Mouse (Mus musculus) hindbrain, embryonic 11.5 days (tissue): ENCODE data around the gene Gm10277. TPM values are rescaled to one million over a fixed set of nuclear protein-coding genes. Genes with fewer than 3 reads are reported as not detected.

Experiments used
- ATAC-seq: fragments of 200-750 bp; cut with Nextera tagmentation; 2 replicates; pipeline ENCODE4 v1.8.0; 2017; ENCODE audit warnings: mild to moderate bottlenecking, moderate TSS enrichment, moderate library complexity; ENCODE audit not compliant: low FRiP score
- DNase-seq: peaks from one replicate; pipeline ENCODE4 v3.0.0-alpha.2; 2015; ENCODE audit warnings: low spot score
- H3K27ac ChIP-seq: fragments of 300-500 bp; sonication (generic); 2 replicates; pipeline ENCODE4 v1.5.1; 2014; ENCODE audit warnings: mild to moderate bottlenecking, low read depth, low read length
- H3K27me3 ChIP-seq: fragments of 300-500 bp; sonication (generic); 2 replicates; pipeline ENCODE4 v1.6.1; 2014; ENCODE audit warnings: mild to moderate bottlenecking, low read length, moderate library complexity, mixed read lengths; ENCODE audit not compliant: control insufficient read depth, insufficient read depth
- H3K36me3 ChIP-seq: fragments of 300-500 bp; sonication (generic); 2 replicates; pipeline ENCODE4 v1.6.1; 2014; ENCODE audit warnings: mild to moderate bottlenecking, low read length, moderate library complexity, mixed read lengths; ENCODE audit not compliant: control insufficient read depth, insufficient read depth
- H3K4me1 ChIP-seq: fragments of 300-500 bp; sonication (generic); replicated peaks from 2 replicates; pipeline ENCODE4 v1.6.1; 2014; ENCODE audit warnings: low read length, mixed read lengths; ENCODE audit not compliant: control insufficient read depth, insufficient read depth
- H3K4me2 ChIP-seq: fragments of 300-500 bp; sonication (generic); replicated peaks from 2 replicates; pipeline ENCODE4 v1.6.1; 2014; ENCODE audit warnings: mild to moderate bottlenecking, low read depth, low read length
- H3K4me3 ChIP-seq: fragments of 300-500 bp; sonication (generic); 2 replicates; pipeline ENCODE4 v1.5.1; 2014; ENCODE audit warnings: low read depth, low read length
- H3K9ac ChIP-seq: fragments of 300-500 bp; sonication (generic); 2 replicates; pipeline ENCODE4 v1.6.1; 2014; ENCODE audit warnings: low read depth, low read length
- H3K9me3 ChIP-seq: fragments of 300-500 bp; sonication (generic); 2 replicates; pipeline ENCODE4 v1.6.1; 2016; ENCODE audit warnings: low read length; ENCODE audit not compliant: control insufficient read depth
- WGBS: fragments of 180-500 bp; shearing (Covaris S2); extraction: QIAGEN DNeasy Blood & Tissue Kit; methylation state at CpG from one replicate; pipeline ENCODE4 v1.1.7; 2014; 5-methylcytosine and 5-hydroxymethylcytosine counted together
- polyA plus RNA-seq: library from polyadenylated mRNA; unstranded; fragments of >200 nt; fragmentation: Nextera tagmentation; extraction: Ambion mirVana; gene quantifications from 2 replicates; pipeline ENCODE4 v1.2.1, GENCODE M21; 2014

Gene Gm10277
- polyA plus RNA-seq, 1 experiment from 2014 or later: 0.96 TPM

DNA sequence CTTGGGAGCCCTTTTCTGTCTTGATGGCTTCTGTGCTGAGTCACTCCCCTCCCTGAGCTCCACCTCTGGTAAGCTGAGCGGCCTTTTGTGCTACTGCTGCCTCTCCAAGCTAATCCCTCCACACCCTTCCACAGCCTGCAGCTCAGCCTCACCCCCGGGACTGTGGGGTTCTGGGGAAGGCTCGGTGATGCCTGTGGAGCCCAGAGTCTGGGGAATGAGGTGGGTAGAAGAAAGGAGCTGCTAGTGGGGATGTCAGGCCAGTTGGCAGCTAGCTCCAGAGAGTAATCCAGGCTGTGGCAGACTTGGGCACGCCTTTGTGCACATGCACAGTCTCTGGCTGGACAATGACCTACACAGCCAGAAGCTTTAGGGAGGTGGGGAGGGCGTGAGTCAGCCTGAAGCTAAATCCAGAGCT, 20.5 kb upstream of the Gm10277 start:
- 30% methylated on average over 5 of the region's 5 CpGs for WGBS
- Histone ChIP-seq H3K4me2 (no peak overlapping the region), H3K27me3 (no peaks in the 10 kb centered on the region)

DNA sequence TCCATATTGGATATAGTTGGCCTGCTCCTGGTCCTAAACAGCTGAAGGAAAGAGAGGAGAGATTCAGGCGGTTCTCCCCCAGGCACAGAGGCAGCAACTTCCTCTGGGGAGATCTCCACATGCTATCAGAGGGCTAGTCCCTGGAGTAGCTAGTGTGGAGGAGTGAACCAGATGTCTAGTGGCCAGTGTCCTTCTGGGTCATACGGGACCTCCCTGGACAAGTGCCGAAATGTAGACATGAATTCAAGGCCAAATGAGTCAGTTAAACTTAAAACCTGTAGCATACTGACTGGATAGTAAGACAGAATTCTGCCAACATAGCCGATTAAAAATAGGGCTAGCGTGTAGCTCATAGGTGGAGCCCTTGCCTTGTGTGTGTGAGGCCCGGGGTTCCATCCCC, 19.3 kb upstream of the Gm10277 start:
- Histone ChIP-seq H3K9ac (no peak overlapping the region), H3K36me3 (no peaks in the 10 kb centered on the region), H3K4me2 (no peak overlapping the region), H3K27ac (no peak overlapping the region), H3K9me3 (no peaks in the 10 kb centered on the region), H3K4me3 (no peak overlapping the region), H3K27me3 (no peaks in the 10 kb centered on the region), H3K4me1 (no peaks in the 10 kb centered on the region)
- DNase-seq (no peak), ATAC-seq (no peak)
- WGBS: 82% methylated on average over 6 of the region's 6 CpGs

More for the DNA sequence above, 20.5 kb upstream of the Gm10277 start:
- Histone ChIP-seq H3K27ac (no peak overlapping the region), H3K9me3 (no peaks in the 10 kb centered on the region), H3K36me3 (no peaks in the 10 kb centered on the region), H3K4me3 (no peak overlapping the region), H3K9ac (no peak overlapping the region), H3K4me1 (no peaks in the 10 kb centered on the region)
- no peak for ATAC-seq
- no peak for DNase-seq

DNA sequence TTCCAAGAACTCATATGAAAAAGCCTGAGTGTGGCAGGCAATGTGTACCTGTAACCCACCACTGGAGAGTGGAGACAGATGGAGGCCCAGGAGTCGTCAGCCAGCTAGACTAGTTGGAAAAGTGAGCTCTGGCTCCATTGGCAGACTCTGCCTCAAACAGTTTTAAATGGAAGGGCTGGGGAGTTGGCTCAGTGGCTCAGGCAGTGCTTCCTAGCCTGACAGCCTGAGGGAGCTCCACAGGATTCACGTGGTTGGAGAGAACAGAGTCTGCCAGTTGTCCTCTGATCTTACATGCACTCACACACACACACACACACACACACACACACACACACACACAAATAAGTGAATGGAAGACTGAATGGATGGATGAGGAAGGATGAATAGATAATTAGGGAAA, 18.7 kb upstream of the Gm10277 start:
- H3K4me3 ChIP-seq: no peak overlapping the region
- H3K27ac ChIP-seq: no peak overlapping the region
- H3K9me3 ChIP-seq: no peaks in the 10 kb centered on the region
- no peaks in the 10 kb centered on the region for H3K27me3 ChIP-seq
- no peak for ATAC-seq
- H3K36me3 ChIP-seq: no peaks in the 10 kb centered on the region
- no peak overlapping the region for H3K9ac ChIP-seq
- no peak for DNase-seq
- no peak overlapping the region for H3K4me2 ChIP-seq
- WGBS: 28% methylated on average over 2 of the region's 2 CpGs
- H3K4me1 ChIP-seq: no peaks in the 10 kb centered on the region

DNA sequence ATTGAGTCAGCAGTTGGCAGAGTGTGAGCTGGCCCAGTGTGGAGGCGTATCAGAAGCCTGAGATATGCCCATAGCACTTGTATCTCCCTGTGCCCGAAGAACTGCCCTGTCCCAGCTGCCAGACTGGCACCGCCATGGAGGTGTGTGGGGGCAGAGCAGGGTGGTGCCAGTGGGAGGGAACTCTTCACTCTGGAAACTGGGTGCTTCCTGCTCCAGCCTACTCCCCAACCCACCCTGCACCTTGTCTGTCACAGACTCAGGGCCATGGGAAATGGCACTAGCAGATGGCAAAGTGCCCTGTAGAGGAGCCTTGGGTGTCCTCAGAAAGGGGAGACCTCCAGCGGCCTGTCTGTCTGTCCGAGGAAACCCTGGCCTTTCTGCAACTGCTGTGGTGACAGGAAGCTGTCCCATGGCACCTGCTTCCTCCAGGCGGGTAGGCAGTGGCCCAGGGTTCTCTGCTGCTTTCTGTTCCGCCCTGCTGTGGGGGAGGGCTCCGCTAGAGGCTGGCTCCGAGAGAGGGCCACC, 14.9 kb upstream of the Gm10277 start:
- Histone ChIP-seq H3K27ac (no peak overlapping the region), H3K4me2 (no peak overlapping the region), H3K9me3 (no peaks in the 10 kb centered on the region), H3K27me3 (no peaks in the 10 kb centered on the region), H3K36me3 (no peaks in the 10 kb centered on the region), H3K9ac (no peak overlapping the region), H3K4me1 (no peaks in the 10 kb centered on the region), H3K4me3 (no peak overlapping the region)
- ATAC-seq: no peak
- 72% methylated on average over 9 of the region's 9 CpGs for WGBS
- DNase-seq: no peak

DNA sequence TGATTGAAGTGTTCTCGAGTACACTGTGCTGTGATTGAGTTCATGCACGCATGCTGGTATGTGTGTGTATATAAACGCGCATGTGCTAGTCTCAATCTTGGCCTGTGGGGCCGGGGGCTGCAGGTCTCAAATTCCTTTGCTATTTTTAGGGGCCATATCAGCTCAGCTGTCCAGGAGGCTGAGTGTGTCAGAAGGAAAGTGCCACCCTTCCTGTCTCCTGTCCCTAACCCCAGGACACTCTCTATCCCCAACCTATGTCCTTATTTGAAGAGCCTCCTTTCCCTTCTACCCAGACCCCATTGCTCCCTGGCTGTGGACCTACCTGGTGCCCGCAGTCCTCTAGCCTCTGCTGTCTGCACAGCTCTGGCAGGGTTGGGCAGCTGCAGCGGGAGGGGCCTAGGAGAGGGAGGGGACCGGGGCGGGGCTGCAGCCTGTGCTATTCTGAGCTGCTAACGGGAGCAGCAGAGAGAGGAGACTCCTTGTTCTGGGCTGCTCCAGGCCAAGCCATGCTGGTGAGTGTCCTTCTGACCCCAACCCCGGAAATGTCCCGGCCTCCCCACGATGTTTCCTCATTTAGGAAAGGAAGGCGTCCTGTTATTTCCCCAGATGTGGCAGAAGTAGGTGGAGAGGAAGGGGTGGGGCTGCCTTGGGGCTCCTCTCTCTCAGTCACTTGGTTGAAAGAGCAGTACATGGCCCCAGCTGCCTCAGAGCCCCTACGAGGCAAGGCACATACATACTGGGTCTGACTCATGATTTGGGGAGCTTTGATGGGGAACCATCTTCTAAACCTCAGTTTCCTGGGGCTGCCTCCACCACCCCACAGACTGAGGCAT, 13.5 kb upstream of the Gm10277 start:
- no peaks in the 10 kb centered on the region for H3K36me3 ChIP-seq
- 33% methylated on average over 15 of the region's 15 CpGs for WGBS
- H3K9ac ChIP-seq: 0 out of 2 replicates have a peak overlapping the region, but pooled peaks have one; percentile 29
- no peak overlapping the region for H3K4me2 ChIP-seq
- DNase-seq (peak; percentile 33), ATAC-seq (no peak)
- H3K4me3 ChIP-seq: no peak overlapping the region
- H3K27ac ChIP-seq: peak overlapping the region; percentile 42; the same call in 1 of the 2 replicates
- no peaks in the 10 kb centered on the region for H3K27me3 ChIP-seq
- H3K9me3 ChIP-seq: no peaks in the 10 kb centered on the region
- H3K4me1 ChIP-seq: no peaks in the 10 kb centered on the region

DNA sequence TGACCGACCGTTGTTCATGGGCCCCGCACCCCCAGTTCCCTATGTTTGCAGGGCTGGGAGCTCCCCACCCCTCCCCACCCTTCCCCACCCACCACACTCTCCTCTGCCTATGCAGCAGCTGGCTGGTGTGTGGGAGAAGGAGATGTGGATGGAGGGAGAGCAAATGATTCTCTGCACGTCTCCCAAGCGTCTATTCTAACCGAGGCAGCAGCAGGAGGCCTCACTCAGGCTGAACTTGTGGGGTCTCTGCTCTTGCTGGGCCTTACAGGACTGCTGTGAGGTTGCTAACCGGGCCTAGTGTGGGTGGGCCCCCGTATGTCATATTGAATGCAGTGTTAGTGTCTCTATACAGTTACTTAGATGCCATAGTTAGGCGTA, 12.9 kb upstream of the Gm10277 start:
- Histone ChIP-seq H3K4me3 (no peak overlapping the region), H3K9me3 (no peaks in the 10 kb centered on the region), H3K4me1 (no peaks in the 10 kb centered on the region), H3K9ac (no peak overlapping the region), H3K27ac (no peak overlapping the region), H3K4me2 (no peak overlapping the region), H3K36me3 (no peaks in the 10 kb centered on the region), H3K27me3 (no peaks in the 10 kb centered on the region)
- ATAC-seq (no peak), DNase-seq (no peak)
- WGBS: 72% methylated on average over 9 of the region's 9 CpGs

DNA sequence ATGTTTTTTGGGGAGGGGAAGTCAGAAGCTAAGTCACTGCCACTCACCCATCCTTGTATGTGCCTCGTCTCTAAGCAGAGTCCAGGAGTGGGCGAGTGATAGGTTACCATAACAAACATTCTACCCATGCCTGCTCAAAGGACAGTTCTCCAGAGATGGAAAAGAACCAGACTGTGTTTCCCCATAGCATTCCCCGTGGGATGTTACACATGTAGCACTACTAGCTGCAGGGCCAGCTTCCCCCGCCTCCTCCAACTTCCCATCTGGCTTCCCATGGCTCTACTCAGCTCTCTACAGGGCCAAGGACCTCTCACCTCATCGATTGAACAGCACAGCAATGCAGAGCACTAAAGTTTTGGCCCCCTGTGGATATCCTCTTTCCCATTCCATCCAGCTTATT, 7.7 kb upstream of the Gm10277 start:
- H3K9ac ChIP-seq: no peak overlapping the region
- no peak overlapping the region for H3K27ac ChIP-seq
- H3K4me3 ChIP-seq: no peak overlapping the region
- DNase-seq: no peak
- H3K4me1 ChIP-seq: peaks cover 4% of the 10 kb centered on the region
- no peak for ATAC-seq
- 71% methylated on average over 5 of the region's 5 CpGs for WGBS
- no peaks in the 10 kb centered on the region for H3K27me3 ChIP-seq
- no peak overlapping the region for H3K4me2 ChIP-seq
- H3K9me3 ChIP-seq: no peaks in the 10 kb centered on the region
- no peaks in the 10 kb centered on the region for H3K36me3 ChIP-seq

DNA sequence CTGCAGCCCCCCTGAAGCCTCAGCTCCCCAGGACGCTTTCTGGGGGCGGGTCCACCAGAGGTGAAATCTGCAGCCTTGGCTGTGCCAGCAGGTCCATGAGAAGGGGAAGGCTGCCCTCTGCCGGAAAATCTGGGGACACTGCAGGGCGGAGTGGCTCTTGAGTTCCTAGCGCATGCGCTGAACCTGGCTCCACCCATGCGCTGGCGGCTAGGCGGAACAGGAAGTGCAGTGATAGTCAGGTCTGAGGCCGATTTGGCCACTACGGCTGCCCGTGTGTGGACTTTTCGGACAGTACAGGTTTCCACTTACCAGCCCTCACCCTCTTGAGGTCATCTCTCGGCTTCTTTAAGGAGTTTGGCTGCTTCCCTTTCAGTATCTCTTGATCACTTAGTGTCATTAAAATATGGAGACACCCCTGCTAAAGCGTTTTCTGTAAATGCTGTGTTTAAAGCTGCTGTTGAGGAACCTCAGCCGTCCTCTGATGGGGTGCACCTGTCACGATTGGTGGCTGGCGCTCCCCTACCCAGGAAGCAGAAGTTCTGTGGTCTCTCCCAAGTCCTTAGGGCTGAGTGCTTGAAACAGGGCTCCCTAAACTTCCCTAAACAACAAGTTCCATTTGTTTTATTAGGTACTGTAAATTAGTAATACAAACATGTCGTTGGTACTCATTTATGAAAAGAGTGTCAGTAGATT, 5.8 kb upstream of the Gm10277 start:
- no peaks in the 10 kb centered on the region for H3K27me3 ChIP-seq
- no peaks in the 10 kb centered on the region for H3K9me3 ChIP-seq
- H3K4me2 ChIP-seq: peak overlapping the region; percentile 47
- H3K4me3 ChIP-seq: peak overlapping the region; percentile 29
- 5% methylated on average over 18 of the region's 19 CpGs for WGBS
- DNase-seq: peak; percentile 98
- H3K9ac ChIP-seq: peak overlapping the region; percentile 37; the same call in 1 of the 2 replicates
- no peak overlapping the region for H3K27ac ChIP-seq
- H3K36me3 ChIP-seq: no peaks in the 10 kb centered on the region
- ATAC-seq: peak; percentile 79
- peaks cover 4% of the 10 kb centered on the region for H3K4me1 ChIP-seq
